Mouse (Mus musculus) E14TG2a.4 (cell line): Measurements from ENCODE around the gene Akr1c18.
A peak's percentile ranks its signal among the peaks of the same experiment; 100 is the strongest.

Experiments
- H3K27me3 ChIP-seq: 2 replicates; pipeline ENCODE4 v1.6.1; 2014; ENCODE audit warnings: low read length, control low read depth; ENCODE audit not compliant: insufficient read depth
- H3K36me3 ChIP-seq: 2 replicates; pipeline ENCODE4 v1.6.1; 2014; ENCODE audit warnings: low read length, control low read depth; ENCODE audit not compliant: insufficient read depth
- H3K4me1 ChIP-seq: replicated peaks from 2 replicates; pipeline ENCODE4 v1.6.1; 2014; ENCODE audit warnings: low read depth, low read length, control low read depth
- H3K4me3 ChIP-seq: replicated peaks from 2 replicates; pipeline ENCODE4 v1.5.1; 2014; ENCODE audit warnings: mild to moderate bottlenecking, low read length
- H3K9me3 ChIP-seq: 2 replicates; pipeline ENCODE4 v1.6.1; 2014; ENCODE audit warnings: low read length, control low read depth
- CTCF ChIP-seq: conservative IDR thresholded peaks from 2 replicates; pipeline ENCODE4 v1.5.1; 2014; ENCODE audit warnings: low read length
- NANOG ChIP-seq: IDR thresholded peaks from 2 replicates; pipeline ENCODE4 v1.6.1; 2014; ENCODE audit warnings: borderline replicate concordance, low read length, mixed read lengths
- POU5F1 ChIP-seq: IDR thresholded peaks from 2 replicates; pipeline ENCODE4 v1.6.1; 2014; ENCODE audit warnings: low read length, borderline replicate concordance

Akr1c18 gene

GRCm38 (mm10) chr13:4123146-4123545 is 27.3 kb downstream of the Akr1c18 start:
- no peaks in the 10 kb centered on the region for H3K27me3 ChIP-seq
- H3K36me3 ChIP-seq = no peaks in the 10 kb centered on the region
- H3K4me3 ChIP-seq = no peak overlapping the region
- TF ChIP-seq NANOG = no peak
- no peak for TF ChIP-seq CTCF
- no peak for TF ChIP-seq POU5F1
- H3K9me3 ChIP-seq = peaks cover 33% of the 10 kb centered on the region
- no peaks in the 10 kb centered on the region for H3K4me1 ChIP-seq

- H3K4me1 ChIP-seq = no peaks in the 10 kb centered on the region
- H3K9me3 ChIP-seq = peaks cover 13% of the 10 kb centered on the region
- no peaks in the 10 kb centered on the region for H3K36me3 ChIP-seq
- TF ChIP-seq POU5F1 (no peak), NANOG (no peak), CTCF (no peak)
- no peak overlapping the region for H3K4me3 ChIP-seq
- no peaks in the 10 kb centered on the region for H3K27me3 ChIP-seq
Measured at GRCm38 (mm10) chr13:4119181-4119904, 31.1 kb downstream of the Akr1c18 start.

GRCm38 (mm10) chr13:4110281-4111188 is 39.9 kb downstream of the Akr1c18 start:
- H3K27me3 ChIP-seq = no peaks in the 10 kb centered on the region
- H3K4me3 ChIP-seq = no peak overlapping the region
- no peaks in the 10 kb centered on the region for H3K9me3 ChIP-seq
- TF ChIP-seq NANOG = no peak
- TF ChIP-seq CTCF = peak; percentile 70
- no peaks in the 10 kb centered on the region for H3K4me1 ChIP-seq
- H3K36me3 ChIP-seq = no peaks in the 10 kb centered on the region

GRCm38 (mm10) chr13:4102721-4103120 is 47.7 kb downstream of the Akr1c18 start:
- no peak overlapping the region for H3K4me3 ChIP-seq
- no peak for TF ChIP-seq NANOG
- no peak for TF ChIP-seq CTCF
- TF ChIP-seq POU5F1 = no peak
- H3K27me3 ChIP-seq = no peaks in the 10 kb centered on the region
- no peaks in the 10 kb centered on the region for H3K36me3 ChIP-seq
- no peaks in the 10 kb centered on the region for H3K4me1 ChIP-seq
- H3K9me3 ChIP-seq = no peaks in the 10 kb centered on the region

- TF ChIP-seq CTCF (no peak), POU5F1 (no peak), NANOG (no peak)
- no peaks in the 10 kb centered on the region for H3K4me1 ChIP-seq
- no peaks in the 10 kb centered on the region for H3K9me3 ChIP-seq
- no peaks in the 10 kb centered on the region for H3K36me3 ChIP-seq
- no peaks in the 10 kb centered on the region for H3K27me3 ChIP-seq
- H3K4me3 ChIP-seq = no peak overlapping the region
Measured at GRCm38 (mm10) chr13:4101691-4102090, 48.8 kb downstream of the Akr1c18 start.
